Mouse (Mus musculus) bone marrow, adult 2 months (tissue): ENCODE results near the gene Fry.

Source experiments
- CTCF ChIP-seq: fragments of 200-500 bp; IDR thresholded peaks from 2 replicates; pipeline ENCODE4 v1.5.1; 2011; ENCODE audit warnings: low read length, control low read depth; ENCODE audit not compliant: control insufficient read depth, insufficient read depth
- POLR2A ChIP-seq: fragments of 200-500 bp; IDR thresholded peaks from 2 replicates; pipeline ENCODE4 v1.6.1; 2011; ENCODE audit warnings: low read depth, mild to moderate bottlenecking, control low read depth, low read length, borderline replicate concordance; ENCODE audit not compliant: control insufficient read depth

DNA sequence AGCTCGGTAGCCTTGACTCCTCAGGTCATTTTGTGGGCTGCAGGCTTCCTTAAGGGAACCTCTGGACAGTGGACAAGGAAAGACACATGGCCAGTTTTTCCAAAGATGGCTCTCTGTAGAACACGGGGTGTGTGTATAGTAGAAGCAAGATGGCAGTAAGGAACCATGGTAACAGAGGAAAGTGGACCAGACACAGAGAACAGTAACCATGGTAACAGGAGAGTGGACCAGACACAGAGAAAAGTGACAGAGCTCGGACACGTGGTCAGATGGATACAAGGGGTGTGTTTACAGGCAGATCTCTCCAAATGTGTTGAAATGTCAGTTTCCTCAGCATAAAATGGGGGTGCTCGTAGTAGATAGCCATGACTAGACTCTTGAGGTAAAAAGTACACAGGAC lies 306.6 kb downstream of the Fry start:
- no peak for TF ChIP-seq CTCF
- TF ChIP-seq POLR2A, result no peak
